Mouse (Mus musculus) ovary, adult 18-20 months (tissue): Measurements from ENCODE around the gene Opn1sw.
A peak's percentile ranks its signal among the peaks of the same experiment; 100 is the strongest.
"Not testable (repeated sequence)": the region's sequence is repeated elsewhere in the genome, so short reads cannot be mapped to it uniquely, and the experiment has no call there.

Experiments
- DNase-seq: peaks from one replicate; pipeline ENCODE4 v3.0.0; 2022; ENCODE audit warnings: low spot score, mixed read lengths

Opn1sw gene

GRCm38 (mm10) chr6:29395910-29396713 lies 7.8 kb upstream of the Opn1sw start, which contains the start of gene Ccdc136:
TSS of gene Ccdc136 (plus strand) at chr6:29396309.
- peak; percentile 65 for DNase-seq

- no peak for DNase-seq
These were observed 6.0 kb upstream of the Opn1sw start for GRCm38 (mm10) chr6:29394286-29394685.

- no peak for DNase-seq
These were observed 3.5 kb upstream of the Opn1sw start for GRCm38 (mm10) chr6:29391802-29392201.

- not testable (repeated sequence) for DNase-seq
These were observed 3.0 kb upstream of the Opn1sw start for GRCm38 (mm10) chr6:29391241-29391640.

- DNase-seq = not testable (repeated sequence)
These were observed 2.2 kb upstream of the Opn1sw start for GRCm38 (mm10) chr6:29390500-29390899.

- DNase-seq = no peak
These were observed 1.2 kb upstream of the Opn1sw start for GRCm38 (mm10) chr6:29389425-29389824.

GRCm38 (mm10) chr6:29388606-29389080 lies 375 bp upstream of the Opn1sw start:
- peak; percentile 82 for DNase-seq

- DNase-seq = no peak
These were observed 5.8 kb downstream of the Opn1sw start for GRCm38 (mm10) chr6:29382442-29382841.

GRCm38 (mm10) chr6:29379954-29380353 lies 8.3 kb downstream of the Opn1sw start:
- DNase-seq = no peak

GRCm38 (mm10) chr6:29378678-29379077 lies 9.6 kb downstream of the Opn1sw start:
- no peak for DNase-seq

- no peak for DNase-seq
These were observed 10.9 kb downstream of the Opn1sw start for GRCm38 (mm10) chr6:29377386-29377785.

- DNase-seq = no peak
These were observed 23.0 kb downstream of the Opn1sw start for GRCm38 (mm10) chr6:29365277-29365676.

- no peak for DNase-seq
These were observed 25.1 kb downstream of the Opn1sw start for GRCm38 (mm10) chr6:29363129-29363515.

GRCm38 (mm10) chr6:29362246-29363128 lies 25.8 kb downstream of the Opn1sw start:
- no peak for DNase-seq

GRCm38 (mm10) chr6:29360211-29360610 lies 28.1 kb downstream of the Opn1sw start:
- DNase-seq = no peak

GRCm38 (mm10) chr6:29359386-29359785 lies 28.9 kb downstream of the Opn1sw start:
- DNase-seq = no peak

- no peak for DNase-seq
These were observed 35.5 kb downstream of the Opn1sw start for GRCm38 (mm10) chr6:29352816-29353215.

GRCm38 (mm10) chr6:29351613-29352012 lies 36.7 kb downstream of the Opn1sw start:
- DNase-seq = no peak

- DNase-seq = peak; percentile 20
These were observed 39.9 kb downstream of the Opn1sw start for GRCm38 (mm10) chr6:29348371-29348724.

GRCm38 (mm10) chr6:29347665-29348370 lies 40.5 kb downstream of the Opn1sw start, which contains the start of gene Calu:
TSS of gene Calu (plus strand) at chr6:29348069.
- peak; percentile 99 for DNase-seq

- no peak for DNase-seq
These were observed 41.1 kb downstream of the Opn1sw start for GRCm38 (mm10) chr6:29347189-29347588.

GRCm38 (mm10) chr6:29346512-29346911 lies 41.8 kb downstream of the Opn1sw start:
- not testable (repeated sequence) for DNase-seq
